Mouse (Mus musculus): ENCODE results near the gene Gabrb1. TPM values are rescaled to one million over a fixed set of nuclear protein-coding genes. Genes with fewer than 3 reads are reported as not detected.

Gene Gabrb1
- polyA plus RNA-seq, 1 experiment, result not detected

DNA sequence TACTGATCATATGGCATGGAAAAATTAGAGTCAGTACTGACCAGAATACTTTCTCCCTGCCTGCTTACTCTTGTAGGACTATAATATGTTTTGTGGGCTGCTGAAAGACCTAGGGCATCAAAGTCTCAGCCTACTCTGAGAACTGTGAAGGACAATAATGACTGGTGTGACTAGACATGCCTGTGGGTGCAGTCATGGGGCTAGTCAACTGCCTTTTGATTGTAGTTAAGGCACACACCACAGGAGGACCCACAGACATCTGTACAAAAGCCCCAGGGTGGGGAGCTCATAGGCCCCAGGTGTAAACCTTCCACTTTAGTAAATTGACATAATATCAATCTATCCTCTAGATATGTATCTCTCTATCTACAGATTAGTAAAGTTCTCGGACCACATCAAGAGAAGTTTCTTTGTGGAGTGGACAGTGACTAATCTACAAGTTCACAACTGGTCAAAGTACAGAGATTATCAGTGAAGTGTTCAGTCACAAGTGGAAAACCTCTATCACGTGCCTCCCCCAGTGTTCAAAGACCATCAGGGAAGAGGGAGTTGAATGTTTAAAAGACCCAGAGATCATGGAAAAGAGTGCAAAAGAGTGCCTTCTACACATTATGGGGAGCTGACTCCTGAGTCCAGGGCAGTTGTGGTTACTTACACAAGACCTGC lies 123.7 kb downstream of the Gabrb1 start:
- H3K9ac ChIP-seq (ENCODE audit: low read depth, poor library complexity, severe bottlenecking), result no peak overlapping the region
- H3K27me3 ChIP-seq (ENCODE audit: control insufficient read depth, insufficient read depth, low read length, poor library complexity, severe bottlenecking), result no peaks in the 10 kb centered on the region; the same call in 1 of the 2 replicates
- TF ChIP-seq CTCF (IDR thresholded peaks at IDR 0.05; ENCODE audit: low read depth, low read length) (no peak), POLR2A (IDR thresholded peaks at IDR 0.05; ENCODE audit: insufficient read depth, low read length) (no peak), EP300 (IDR thresholded peaks at IDR 0.05; ENCODE audit: insufficient read depth, low read depth, low read length) (no peak)
- H3K4me1 ChIP-seq (ENCODE audit: control insufficient read depth, insufficient read depth, low read length), result no peaks in the 10 kb centered on the region
- H3K27ac ChIP-seq (ENCODE audit: insufficient read depth, low read length), result no peak overlapping the region
- no peak overlapping the region for H3K4me3 ChIP-seq (ENCODE audit: low read depth, low read length)
- no peaks in the 10 kb centered on the region for H3K9me3 ChIP-seq (replicated peaks; ENCODE audit: control insufficient read depth, insufficient read depth, low read length, poor library complexity, severe bottlenecking)
- no peaks in the 10 kb centered on the region for H3K36me3 ChIP-seq (ENCODE audit: control insufficient read depth, insufficient read depth, low read length, poor library complexity, severe bottlenecking)

DNA sequence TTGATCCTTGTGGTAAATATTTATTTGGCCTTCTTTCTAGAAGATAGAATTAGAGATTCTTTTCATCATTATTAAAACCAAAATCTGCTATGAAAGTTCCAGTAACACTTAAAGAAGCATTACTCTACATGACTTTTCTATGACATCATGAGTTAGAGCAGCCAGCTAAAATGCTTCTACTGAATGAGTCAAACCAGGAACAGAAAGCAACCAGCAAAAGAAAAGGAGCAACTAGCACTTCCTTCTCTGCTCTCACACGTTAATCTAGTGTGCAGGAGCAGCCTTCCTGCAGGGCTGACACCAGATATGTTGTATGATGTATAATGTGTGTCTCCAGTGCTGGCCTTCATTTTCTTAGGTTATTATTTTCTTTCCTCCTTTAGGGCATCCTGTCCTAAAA lies 164.9 kb downstream of the Gabrb1 start:
- Histone ChIP-seq H3K27ac (ENCODE audit: insufficient read depth, low read length) (no peak overlapping the region), H3K4me1 (ENCODE audit: control insufficient read depth, insufficient read depth, low read length) (no peaks in the 10 kb centered on the region)

GRCm38 (mm10) chr5:71828342-71828741 lies 170.4 kb downstream of the Gabrb1 start:
- no peaks in the 10 kb centered on the region for H3K4me1 ChIP-seq (ENCODE audit: control insufficient read depth, insufficient read depth, low read length)
- no peak overlapping the region for H3K9ac ChIP-seq (ENCODE audit: low read depth, poor library complexity, severe bottlenecking)
- no peaks in the 10 kb centered on the region for H3K27me3 ChIP-seq (ENCODE audit: control insufficient read depth, insufficient read depth, low read length, poor library complexity, severe bottlenecking)
- H3K27ac ChIP-seq (ENCODE audit: insufficient read depth, low read length), result no peak overlapping the region
- H3K4me3 ChIP-seq (ENCODE audit: low read depth, low read length), result no peak overlapping the region
- H3K9me3 ChIP-seq (replicated peaks; ENCODE audit: control insufficient read depth, insufficient read depth, low read length, poor library complexity, severe bottlenecking), result peaks cover 3% of the 10 kb centered on the region; the same call in 1 of the 2 replicates
- TF ChIP-seq CTCF (IDR thresholded peaks at IDR 0.05; ENCODE audit: low read depth, low read length), result no peak
- no peak for TF ChIP-seq POLR2A (IDR thresholded peaks at IDR 0.05; ENCODE audit: insufficient read depth, low read length)
- TF ChIP-seq EP300 (IDR thresholded peaks at IDR 0.05; ENCODE audit: insufficient read depth, low read depth, low read length), result no peak
- H3K36me3 ChIP-seq (ENCODE audit: control insufficient read depth, insufficient read depth, low read length, poor library complexity, severe bottlenecking), result no peaks in the 10 kb centered on the region

More for the DNA sequence above, 164.9 kb downstream of the Gabrb1 start:
- no peak overlapping the region for H3K4me3 ChIP-seq (ENCODE audit: low read depth, low read length)
- no peaks in the 10 kb centered on the region for H3K36me3 ChIP-seq (ENCODE audit: control insufficient read depth, insufficient read depth, low read length, poor library complexity, severe bottlenecking)
- no peak for TF ChIP-seq POLR2A (IDR thresholded peaks at IDR 0.05; ENCODE audit: insufficient read depth, low read length)
- TF ChIP-seq EP300 (IDR thresholded peaks at IDR 0.05; ENCODE audit: insufficient read depth, low read depth, low read length), result no peak
- TF ChIP-seq CTCF (IDR thresholded peaks at IDR 0.05; ENCODE audit: low read depth, low read length), result no peak
- H3K9me3 ChIP-seq (replicated peaks; ENCODE audit: control insufficient read depth, insufficient read depth, low read length, poor library complexity, severe bottlenecking), result no peaks in the 10 kb centered on the region
- H3K9ac ChIP-seq (ENCODE audit: low read depth, poor library complexity, severe bottlenecking), result no peak overlapping the region
- no peaks in the 10 kb centered on the region for H3K27me3 ChIP-seq (ENCODE audit: control insufficient read depth, insufficient read depth, low read length, poor library complexity, severe bottlenecking)

DNA sequence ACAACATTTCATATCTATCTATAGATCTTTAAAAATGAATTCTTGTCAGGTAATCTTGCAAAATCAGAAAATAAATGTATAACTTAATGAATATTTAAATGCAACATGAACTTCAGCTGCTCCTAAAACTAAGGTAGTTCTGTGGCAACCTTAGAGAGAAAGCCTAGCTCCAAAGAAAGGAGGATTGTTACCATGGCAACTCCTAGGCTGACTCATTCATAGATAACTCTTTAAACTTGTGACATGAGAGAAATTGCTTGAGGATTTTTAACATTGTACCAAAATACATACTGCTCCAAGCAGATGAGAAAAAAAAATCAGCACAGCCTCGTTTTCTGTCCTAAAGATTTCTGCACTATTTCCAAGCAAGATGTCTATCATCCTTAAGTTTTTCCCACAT lies 171.1 kb downstream of the Gabrb1 start:
- Histone ChIP-seq H3K36me3 (ENCODE audit: control insufficient read depth, insufficient read depth, low read length, poor library complexity, severe bottlenecking) (no peaks in the 10 kb centered on the region), H3K4me3 (ENCODE audit: low read depth, low read length) (no peak overlapping the region), H3K27me3 (ENCODE audit: control insufficient read depth, insufficient read depth, low read length, poor library complexity, severe bottlenecking) (no peaks in the 10 kb centered on the region), H3K9me3 (replicated peaks; ENCODE audit: control insufficient read depth, insufficient read depth, low read length, poor library complexity, severe bottlenecking) (peaks cover 3% of the 10 kb centered on the region; the same call in 1 of the 2 replicates), H3K9ac (ENCODE audit: low read depth, poor library complexity, severe bottlenecking) (no peak overlapping the region), H3K27ac (ENCODE audit: insufficient read depth, low read length) (no peak overlapping the region), H3K4me1 (ENCODE audit: control insufficient read depth, insufficient read depth, low read length) (no peaks in the 10 kb centered on the region)
- TF ChIP-seq CTCF (IDR thresholded peaks at IDR 0.05; ENCODE audit: low read depth, low read length), result no peak
- TF ChIP-seq EP300 (IDR thresholded peaks at IDR 0.05; ENCODE audit: insufficient read depth, low read depth, low read length), result no peak

GRCm38 (mm10) chr5:71830342-71830741 lies 172.4 kb downstream of the Gabrb1 start:
- H3K4me3 ChIP-seq (ENCODE audit: low read depth, low read length), result no peak overlapping the region
- no peak for TF ChIP-seq POLR2A (IDR thresholded peaks at IDR 0.05; ENCODE audit: insufficient read depth, low read length)
- TF ChIP-seq CTCF (IDR thresholded peaks at IDR 0.05; ENCODE audit: low read depth, low read length), result no peak
- no peak for TF ChIP-seq EP300 (IDR thresholded peaks at IDR 0.05; ENCODE audit: insufficient read depth, low read depth, low read length)
- H3K4me1 ChIP-seq (ENCODE audit: control insufficient read depth, insufficient read depth, low read length), result no peaks in the 10 kb centered on the region
- H3K27ac ChIP-seq (ENCODE audit: insufficient read depth, low read length), result no peak overlapping the region
- H3K9ac ChIP-seq (ENCODE audit: low read depth, poor library complexity, severe bottlenecking), result no peak overlapping the region
- peaks cover 3% of the 10 kb centered on the region; the same call in 1 of the 2 replicates for H3K9me3 ChIP-seq (replicated peaks; ENCODE audit: control insufficient read depth, insufficient read depth, low read length, poor library complexity, severe bottlenecking)
- H3K36me3 ChIP-seq (ENCODE audit: control insufficient read depth, insufficient read depth, low read length, poor library complexity, severe bottlenecking), result no peaks in the 10 kb centered on the region
- H3K27me3 ChIP-seq (ENCODE audit: control insufficient read depth, insufficient read depth, low read length, poor library complexity, severe bottlenecking), result no peaks in the 10 kb centered on the region

DNA sequence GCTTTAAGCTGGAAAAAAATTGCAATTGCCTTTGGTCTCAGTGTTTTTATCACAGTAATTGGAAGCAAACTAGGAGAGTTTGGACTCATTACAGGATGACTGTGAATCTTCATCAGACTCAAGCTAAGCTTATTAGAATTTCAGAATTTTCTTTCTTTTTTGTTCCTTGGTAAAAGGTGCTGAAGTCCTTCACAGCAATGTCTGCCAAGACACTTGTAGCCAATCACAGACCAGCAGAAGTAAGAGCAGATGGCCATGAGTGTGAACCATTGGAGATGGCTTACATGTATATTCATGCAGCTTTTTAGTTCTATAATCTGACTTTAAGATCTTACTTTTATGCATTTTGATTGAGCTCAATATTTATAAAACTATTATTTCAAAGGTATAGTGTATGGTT lies 184.3 kb downstream of the Gabrb1 start:
- H3K4me1 ChIP-seq (ENCODE audit: control insufficient read depth, insufficient read depth, low read length), result no peaks in the 10 kb centered on the region
- TF ChIP-seq POLR2A (IDR thresholded peaks at IDR 0.05; ENCODE audit: insufficient read depth, low read length) (no peak), CTCF (IDR thresholded peaks at IDR 0.05; ENCODE audit: low read depth, low read length) (no peak), EP300 (IDR thresholded peaks at IDR 0.05; ENCODE audit: insufficient read depth, low read depth, low read length) (no peak)
- no peaks in the 10 kb centered on the region for H3K9me3 ChIP-seq (replicated peaks; ENCODE audit: control insufficient read depth, insufficient read depth, low read length, poor library complexity, severe bottlenecking)
- H3K36me3 ChIP-seq (ENCODE audit: control insufficient read depth, insufficient read depth, low read length, poor library complexity, severe bottlenecking), result no peaks in the 10 kb centered on the region
- no peak overlapping the region for H3K27ac ChIP-seq (ENCODE audit: insufficient read depth, low read length)
- H3K9ac ChIP-seq (ENCODE audit: low read depth, poor library complexity, severe bottlenecking), result no peak overlapping the region
- H3K4me3 ChIP-seq (ENCODE audit: low read depth, low read length), result no peak overlapping the region
- H3K27me3 ChIP-seq (ENCODE audit: control insufficient read depth, insufficient read depth, low read length, poor library complexity, severe bottlenecking), result no peaks in the 10 kb centered on the region
